Mouse (Mus musculus): ENCODE data around the gene Zbtb8a. TPM values are rescaled to one million over a fixed set of nuclear protein-coding genes. Genes with fewer than 3 reads are reported as not detected.

The Zbtb8a gene
- total RNA-seq (2015; ENCODE audit: low replicate concordance) (2.3 TPM in 1 of 2 replicates, not detected in the other), total RNA-seq (2017; ENCODE audit: low replicate concordance) (1.5 and 1.7 TPM in 2 replicates)

DNA sequence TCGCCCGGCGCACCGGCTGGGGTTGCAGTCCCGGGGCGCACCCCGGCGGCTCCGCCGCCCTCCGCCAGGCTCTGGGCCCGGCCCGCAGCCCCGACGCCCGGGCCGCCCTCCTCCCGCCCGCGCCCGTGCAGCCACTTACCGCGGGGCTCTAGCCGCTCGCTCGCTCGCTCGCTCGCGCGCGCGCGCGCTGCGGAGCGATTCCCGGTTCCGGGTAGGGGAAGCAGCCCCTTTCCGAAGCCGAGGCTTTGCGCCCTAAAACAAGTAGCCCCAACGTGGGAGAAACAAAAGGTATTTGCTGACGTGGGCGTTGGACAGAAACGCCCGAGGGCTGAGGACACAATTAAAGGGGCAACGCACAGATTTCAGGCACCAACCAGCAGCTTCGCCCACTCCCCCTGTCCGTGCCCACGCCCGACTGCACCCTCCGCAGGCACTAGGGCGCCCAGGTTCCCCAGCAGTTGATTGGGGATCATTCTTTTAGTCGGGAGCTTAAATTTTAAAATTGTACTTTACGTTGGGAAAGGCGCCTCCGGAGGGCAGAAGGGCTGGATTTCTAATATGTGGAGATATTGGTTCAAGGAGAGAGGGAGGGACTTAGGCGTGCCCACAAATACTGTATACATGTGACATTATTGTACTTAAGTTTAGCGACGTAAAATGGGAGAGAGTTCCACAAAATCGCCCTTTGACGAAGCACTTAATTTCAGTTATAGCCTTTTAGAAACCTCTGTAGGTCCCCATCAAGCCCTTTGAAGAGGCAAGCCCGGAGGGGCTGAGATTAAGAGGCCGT is at the start of gene Zbtb8a:
Gene Zbtb8a, minus strand, starts transcription at position 516 of the 790 bp plus-strand sequence.
- peak; percentile 31 for ATAC-seq (replicated peaks; ENCODE audit: low FRiP score, poor library complexity, severe bottlenecking)

DNA sequence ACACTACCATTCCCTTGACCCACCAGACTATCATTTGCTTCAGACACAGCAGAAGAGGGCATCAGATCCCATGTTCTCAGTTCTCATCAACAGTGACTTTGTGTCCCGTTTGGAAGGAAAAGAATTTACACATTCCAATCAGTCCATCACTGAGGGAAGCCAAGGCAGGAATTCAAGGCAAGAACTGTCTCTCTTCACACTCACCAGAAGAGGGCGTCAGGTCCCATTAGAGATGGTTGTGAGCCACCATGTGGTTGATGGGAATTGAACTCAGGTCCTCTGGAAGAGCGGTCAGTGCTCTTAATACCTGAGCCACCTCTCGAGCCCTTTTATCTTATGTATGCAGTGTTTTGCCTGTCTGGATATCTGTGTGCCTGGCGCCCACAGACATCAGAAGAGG is 40.4 kb upstream of the Zbtb8a start:
- ATAC-seq (replicated peaks; ENCODE audit: low FRiP score, poor library complexity, severe bottlenecking): no peak

DNA sequence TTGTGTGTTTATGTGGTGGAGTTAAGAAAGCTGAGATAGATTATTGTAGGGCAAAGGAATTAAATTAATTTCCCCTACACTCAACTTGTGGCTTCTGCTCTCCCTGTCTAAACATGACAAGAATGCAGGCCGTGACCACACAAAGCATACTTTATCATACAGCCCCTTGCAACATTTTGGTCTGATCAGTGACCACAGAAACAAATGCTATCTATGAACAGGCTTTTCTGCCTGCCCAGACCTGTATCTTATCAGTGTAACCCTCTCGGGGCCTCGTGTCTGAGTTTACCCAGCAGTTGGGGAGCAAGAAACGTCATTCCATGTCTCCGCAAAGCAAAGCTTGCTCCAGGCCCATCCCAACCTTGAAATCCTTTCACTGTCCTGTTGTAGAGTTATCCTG is 38.6 kb upstream of the Zbtb8a start:
- no peak for ATAC-seq (replicated peaks; ENCODE audit: low FRiP score, poor library complexity, severe bottlenecking)

DNA sequence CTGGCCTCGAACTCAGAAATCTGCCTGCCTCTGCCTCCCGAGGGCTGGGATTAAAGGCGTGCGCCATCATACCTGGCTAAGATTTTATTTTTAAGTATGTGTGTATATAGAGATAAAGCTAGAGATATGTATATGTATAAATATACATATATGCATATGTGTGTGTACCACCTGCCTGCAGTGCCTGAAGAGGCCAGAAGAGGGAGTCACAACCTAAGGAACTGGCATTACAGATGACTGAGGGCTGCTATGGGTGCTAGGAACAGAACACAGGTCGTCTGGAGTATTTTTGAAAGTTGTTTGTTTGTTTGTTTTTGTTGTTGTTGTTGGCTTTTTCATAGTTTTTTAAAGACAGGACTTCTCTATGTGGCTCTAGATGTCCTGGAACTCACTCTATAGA is 38.0 kb upstream of the Zbtb8a start:
- ATAC-seq (replicated peaks; ENCODE audit: low FRiP score, poor library complexity, severe bottlenecking): no peak

DNA sequence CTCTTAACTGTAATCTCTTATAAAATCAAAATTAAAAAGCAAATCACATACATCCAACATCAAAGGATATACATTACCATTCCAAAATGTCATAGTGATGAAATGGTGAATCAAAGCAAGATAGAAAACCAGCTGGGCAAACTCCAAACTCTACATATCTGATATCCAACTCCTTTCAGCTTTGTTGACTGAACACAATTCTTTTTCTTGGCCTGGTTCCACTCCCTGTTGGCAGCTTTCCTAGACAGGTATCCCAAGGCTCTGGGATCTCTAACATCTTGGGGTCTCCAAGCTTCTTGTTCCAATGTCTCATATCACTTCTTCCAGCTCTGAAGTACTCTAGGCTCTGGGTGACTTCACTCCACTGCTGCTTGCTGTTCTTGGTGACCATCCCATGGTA is 33.1 kb upstream of the Zbtb8a start:
- ATAC-seq (replicated peaks; ENCODE audit: low FRiP score, poor library complexity, severe bottlenecking): no peak

DNA sequence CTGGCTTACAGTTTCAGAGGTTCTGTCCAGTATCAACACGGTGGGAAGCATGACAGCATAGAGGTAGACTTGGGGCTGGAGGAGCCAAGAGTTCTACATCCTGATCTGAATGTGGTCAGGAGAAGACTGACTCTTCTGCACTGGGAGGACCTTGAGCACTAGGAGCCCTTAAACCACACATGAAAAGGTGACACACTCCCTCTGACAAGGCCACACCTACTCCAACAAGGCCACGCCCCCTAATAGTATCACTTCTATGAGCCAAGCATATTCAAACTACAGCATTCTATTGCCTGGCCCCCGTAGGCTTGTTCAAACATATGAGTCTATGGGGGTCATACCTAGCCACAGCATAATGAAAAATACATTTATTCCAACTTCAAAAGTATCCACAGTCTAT is 32.6 kb upstream of the Zbtb8a start:
- ATAC-seq (replicated peaks; ENCODE audit: low FRiP score, poor library complexity, severe bottlenecking): 0 out of 2 replicates have a peak, but pooled peaks have one; percentile 51

DNA sequence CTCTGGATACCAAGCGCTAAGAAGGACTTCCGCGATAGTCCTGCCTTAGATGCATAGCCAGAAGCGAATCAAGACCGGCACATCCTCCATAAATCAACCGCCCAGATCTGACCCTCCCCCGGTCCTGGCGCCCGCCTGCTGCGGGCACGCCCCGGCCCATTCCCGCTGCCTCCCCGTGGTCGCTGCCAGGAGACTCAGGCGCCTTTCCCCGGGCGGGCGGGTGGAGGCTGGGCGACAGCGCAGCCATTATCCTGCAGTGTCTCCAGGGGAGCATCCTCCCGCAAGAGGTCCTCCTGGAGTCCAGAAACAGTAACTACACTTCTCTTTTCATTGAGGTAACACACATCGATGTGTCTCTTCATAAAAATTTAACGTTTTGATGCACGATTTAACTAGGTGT is 28.5 kb upstream of the Zbtb8a start:
- peak; percentile 81 for ATAC-seq (replicated peaks; ENCODE audit: low FRiP score, poor library complexity, severe bottlenecking)

DNA sequence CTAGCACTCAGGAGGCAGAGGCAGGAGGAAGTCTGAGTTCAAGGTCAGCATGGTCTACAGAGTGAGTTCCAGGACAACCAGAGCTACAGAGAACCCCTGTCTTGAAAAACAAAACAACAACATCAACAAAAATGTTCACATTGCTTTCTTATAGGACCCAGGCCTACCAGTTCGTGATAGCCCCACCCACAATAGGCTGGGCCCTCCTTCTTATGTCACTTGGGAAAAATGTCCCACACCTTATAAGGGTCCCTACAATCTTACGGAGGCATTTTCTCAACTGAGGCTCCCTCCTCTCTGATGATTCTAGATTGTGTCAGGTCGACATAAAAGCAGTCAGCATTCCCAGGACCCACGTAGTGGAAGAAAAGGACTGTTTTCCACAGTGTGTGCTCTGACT is 21.9 kb upstream of the Zbtb8a start:
- ATAC-seq (replicated peaks; ENCODE audit: low FRiP score, poor library complexity, severe bottlenecking): no peak

DNA sequence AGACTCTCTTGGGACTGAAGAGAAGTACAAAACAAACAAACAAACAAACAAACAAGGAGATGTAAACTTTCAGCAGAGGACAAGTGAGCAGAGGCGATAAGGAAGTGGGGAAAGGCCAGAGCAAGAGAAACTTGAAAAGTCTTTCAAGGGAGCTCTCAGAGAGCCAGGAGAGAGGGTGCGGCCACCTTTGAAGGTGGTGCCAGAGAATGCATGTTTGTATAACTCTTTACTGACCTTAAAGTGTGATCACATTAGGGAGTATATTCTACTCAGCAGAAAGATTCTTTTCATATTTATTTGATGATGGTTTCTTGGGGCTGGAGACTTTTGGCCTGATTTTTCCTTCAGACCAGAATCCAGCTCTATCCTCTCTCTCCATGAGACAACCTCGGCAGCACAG is 19.0 kb upstream of the Zbtb8a start:
- no peak for ATAC-seq (replicated peaks; ENCODE audit: low FRiP score, poor library complexity, severe bottlenecking)

DNA sequence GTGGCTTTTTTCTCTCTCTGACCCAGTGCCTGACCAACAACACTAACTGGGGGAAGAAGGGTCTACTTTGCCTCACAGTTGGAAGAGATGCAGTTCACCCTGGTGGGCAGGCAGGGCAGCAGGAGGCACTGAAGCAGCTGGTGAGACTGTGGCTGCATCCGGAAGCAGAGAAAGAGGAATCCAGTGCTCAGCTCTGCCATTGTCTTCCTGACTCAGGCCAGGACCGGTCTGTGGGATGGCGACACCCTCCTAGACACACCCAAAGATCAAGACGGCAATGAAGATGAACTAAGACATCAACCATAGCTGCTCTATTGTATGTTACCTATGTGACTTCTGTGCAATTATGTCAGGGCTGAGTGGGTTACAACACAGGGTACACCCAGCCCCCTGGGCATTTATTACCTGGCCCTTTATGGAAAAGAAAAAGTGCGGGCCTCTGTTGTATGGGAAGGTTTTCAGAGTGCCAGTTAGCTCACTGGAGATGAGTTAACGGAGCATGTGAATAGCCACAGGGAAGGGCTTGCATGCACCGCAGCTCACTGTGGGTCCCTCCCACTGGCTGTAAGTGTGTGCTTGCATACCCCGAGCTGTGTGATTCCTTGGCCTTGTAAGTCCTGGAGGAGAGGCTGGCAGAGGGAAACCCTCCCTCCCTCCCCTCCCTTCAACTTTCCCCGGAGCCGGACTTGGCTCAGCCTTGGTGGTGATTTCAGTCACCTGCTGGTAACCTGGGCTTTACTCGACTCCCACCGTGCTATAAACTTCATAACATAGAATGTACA is 16.4 kb upstream of the Zbtb8a start:
- ATAC-seq (replicated peaks; ENCODE audit: low FRiP score, poor library complexity, severe bottlenecking): no peak

DNA sequence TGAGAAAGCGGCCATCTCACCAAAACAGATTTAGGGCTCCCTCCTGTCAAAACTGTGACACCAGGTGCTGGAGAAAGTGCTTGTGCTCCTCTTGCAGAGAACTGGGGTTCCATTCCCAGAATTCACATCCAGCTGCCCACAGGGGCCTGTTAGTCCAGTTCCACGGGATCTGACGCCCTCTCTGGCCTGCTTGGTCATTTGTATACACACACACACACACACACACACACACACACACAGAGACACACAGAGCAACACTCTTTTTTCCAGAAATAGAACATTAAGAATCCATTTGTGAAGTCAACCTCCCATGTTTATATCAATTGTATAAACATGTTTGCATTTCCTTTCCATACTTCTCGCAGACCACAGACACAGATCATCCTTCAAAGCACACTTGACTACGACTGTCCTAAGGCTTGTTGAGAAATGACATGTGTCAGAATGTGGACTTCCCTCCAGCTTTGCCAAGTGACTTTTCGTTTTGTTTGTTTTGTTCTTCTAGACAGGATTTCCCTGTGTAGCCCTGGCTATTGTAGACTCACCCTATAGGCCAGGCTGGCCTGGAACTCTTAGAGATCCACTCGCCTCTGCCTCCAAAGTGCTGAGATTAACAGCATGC is 13.1 kb upstream of the Zbtb8a start:
- no peak for ATAC-seq (replicated peaks; ENCODE audit: low FRiP score, poor library complexity, severe bottlenecking)

DNA sequence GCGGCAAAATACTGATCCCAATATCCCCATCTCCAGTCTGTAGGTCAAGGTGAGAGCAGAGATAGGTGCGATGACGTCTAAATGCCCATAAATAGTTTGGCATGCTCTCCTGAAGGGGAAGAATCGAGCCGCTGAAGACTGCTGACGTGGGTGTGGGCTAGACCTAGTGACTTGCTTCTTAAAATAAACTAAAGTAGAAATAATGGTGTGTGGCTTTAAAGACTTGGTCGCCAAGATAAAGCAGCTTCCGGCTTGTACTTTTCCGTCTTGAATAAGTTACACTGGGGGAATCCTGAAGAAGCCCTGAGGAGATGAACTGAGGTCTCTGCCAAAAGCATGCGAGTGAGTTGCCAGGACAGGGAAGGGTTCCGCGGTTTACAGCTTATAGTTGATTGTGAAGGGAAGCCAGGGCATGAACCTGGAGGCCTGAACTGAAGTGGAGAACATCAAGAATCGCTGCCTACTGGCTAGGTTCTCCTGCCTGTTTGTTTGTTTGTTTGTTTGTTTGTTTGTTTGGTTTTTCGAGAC is 12.4 kb upstream of the Zbtb8a start:
- ATAC-seq (replicated peaks; ENCODE audit: low FRiP score, poor library complexity, severe bottlenecking): no peak

DNA sequence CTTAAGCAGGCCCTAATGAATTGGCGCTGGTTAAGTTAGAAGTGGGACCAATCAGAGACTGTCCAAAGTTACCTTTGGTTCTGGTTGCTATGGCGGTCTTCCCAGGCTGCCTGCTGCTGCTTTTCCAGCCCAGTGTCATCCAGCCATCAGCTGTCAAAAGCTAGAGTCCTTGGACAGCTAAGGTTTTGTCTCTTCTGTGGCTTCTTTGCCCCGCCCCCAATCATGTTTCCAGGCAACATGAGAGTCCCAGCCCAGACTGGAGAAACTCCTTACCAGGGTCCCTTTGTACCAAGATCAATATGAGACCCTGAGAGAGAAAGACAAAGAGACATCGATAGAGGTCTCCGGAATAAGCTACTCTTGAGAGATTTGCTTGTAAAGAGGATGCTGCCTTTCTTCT is 10.5 kb upstream of the Zbtb8a start:
- ATAC-seq (replicated peaks; ENCODE audit: low FRiP score, poor library complexity, severe bottlenecking): no peak

DNA sequence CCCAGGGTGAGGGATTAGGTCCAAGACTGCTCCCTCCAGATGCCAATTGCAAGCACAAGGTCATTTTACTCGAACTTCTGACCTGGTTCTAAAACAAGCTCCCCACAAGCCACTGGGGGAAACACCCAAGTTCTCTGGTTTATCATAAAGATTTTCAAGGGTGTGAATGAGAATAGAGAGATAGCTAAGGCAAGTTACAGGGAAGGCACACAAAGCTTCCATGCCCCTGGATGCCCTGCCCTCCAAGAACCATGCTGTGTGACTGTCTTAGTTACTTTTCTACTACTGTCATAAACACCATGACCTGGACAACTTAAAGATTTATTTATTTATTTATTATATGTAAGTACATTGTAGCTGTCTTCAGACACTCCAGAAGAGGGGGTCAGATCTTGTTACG is 9.1 kb upstream of the Zbtb8a start:
- no peak for ATAC-seq (replicated peaks; ENCODE audit: low FRiP score, poor library complexity, severe bottlenecking)

DNA sequence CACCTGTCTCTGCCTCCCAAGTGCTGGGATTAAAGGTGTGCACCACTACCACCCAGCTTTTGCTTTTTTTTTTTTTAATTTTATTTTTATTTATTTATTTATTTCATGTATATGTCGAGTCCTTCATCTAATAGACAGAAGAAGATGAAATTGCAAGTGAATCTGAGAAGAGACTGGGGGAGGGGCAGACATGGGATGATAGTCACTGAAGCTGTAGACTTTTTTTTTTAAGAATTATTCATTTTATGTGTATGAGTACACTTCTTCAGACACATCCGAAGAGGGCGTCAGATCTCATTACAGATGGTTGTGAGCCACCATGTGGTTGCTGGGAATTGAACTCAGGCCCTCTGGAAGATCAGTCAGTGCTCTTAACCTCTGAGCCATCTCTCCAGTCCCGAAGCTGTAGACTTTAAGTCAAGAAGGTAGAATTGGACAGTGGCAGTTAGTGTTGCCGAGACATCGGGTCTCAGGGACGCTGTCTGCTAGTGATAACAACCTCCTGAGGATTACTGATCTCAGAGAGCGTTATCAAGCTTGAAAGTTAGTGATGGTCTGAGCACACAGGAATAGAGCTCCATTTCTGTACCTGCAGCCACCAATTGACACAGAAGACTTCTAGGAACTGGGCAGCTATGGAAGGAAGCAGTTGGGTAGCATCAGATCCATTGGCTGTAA is 8.5 kb upstream of the Zbtb8a start:
- ATAC-seq (replicated peaks; ENCODE audit: low FRiP score, poor library complexity, severe bottlenecking): peak; percentile 68

DNA sequence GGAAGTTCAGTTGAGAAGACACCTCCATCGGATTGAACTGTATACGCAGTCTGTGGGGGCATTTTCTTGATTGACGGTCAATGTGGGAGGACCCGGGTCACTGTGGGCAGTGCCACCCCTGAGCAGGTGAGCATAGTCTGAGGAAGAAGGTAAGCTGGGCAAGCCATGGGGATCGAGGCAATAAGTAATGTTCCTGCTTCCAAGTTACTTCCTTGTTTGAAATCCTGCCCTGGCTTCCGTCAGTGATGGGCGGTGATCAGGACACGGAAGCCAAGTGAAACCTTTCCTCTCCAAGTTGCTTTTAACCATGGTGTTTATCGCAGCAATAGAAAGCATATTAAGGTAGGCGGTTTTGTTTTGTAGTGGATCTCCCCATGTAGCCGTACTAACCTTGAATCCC is 7.8 kb upstream of the Zbtb8a start:
- ATAC-seq (replicated peaks; ENCODE audit: low FRiP score, poor library complexity, severe bottlenecking): no peak

DNA sequence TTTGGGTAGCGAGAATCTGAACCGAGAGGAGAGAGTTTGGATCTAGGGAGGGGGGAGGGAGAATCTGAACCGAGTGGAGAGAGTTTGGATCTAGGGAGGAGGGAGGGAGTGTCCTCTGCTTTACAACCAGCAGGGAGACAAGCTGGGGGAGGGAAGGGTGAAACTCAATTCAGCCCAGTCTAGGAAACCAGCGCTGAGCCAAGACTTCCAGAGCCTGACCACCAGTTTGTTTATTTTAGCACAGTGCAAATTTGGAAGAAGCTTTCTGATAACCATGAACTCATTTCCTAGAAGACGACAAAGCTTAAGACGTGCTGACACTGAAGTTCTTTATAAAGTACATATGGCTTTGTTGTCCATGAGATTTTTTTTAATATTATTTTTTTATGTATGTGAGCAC is 6.5 kb upstream of the Zbtb8a start:
- no peak for ATAC-seq (replicated peaks; ENCODE audit: low FRiP score, poor library complexity, severe bottlenecking)

DNA sequence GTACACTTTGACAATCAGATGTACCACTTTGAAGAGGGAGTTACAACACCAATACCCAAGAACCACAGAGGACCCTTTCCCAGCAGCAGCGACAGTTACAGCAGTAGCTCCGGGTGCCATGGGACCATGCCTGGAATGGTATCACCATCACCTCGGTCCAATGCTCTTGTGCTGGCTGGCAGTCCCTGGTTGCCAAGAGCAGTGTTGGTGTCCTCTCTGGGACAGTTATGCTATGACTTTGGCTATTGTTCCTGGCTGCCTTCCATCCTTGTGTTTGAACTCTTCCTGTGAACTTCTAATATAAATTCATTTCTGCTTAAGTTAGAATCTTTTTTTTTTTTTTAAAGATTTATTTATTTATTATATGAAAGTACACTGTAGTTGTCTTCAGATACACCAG is 5.7 kb upstream of the Zbtb8a start:
- no peak for ATAC-seq (replicated peaks; ENCODE audit: low FRiP score, poor library complexity, severe bottlenecking)

DNA sequence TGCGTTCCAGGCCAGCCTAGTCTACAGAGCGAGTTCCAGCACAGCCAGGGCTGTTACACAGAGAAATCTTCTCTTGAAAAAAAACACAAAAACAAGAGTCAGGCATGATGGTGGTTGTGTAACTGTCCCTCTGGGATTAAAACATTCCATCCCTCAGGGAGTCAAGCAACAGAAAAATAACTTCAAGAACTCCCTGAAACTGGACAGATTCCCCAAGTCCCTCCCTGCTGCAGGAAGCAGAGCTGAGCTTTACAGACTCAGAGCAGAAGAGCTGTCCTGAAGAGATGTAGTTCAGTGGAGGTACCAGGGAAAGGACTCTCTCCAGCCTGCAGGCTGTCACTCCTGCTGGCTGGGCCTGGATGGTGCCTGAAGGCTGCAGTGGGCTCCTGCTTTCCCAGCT is 4.6 kb upstream of the Zbtb8a start:
- ATAC-seq (replicated peaks; ENCODE audit: low FRiP score, poor library complexity, severe bottlenecking): no peak

DNA sequence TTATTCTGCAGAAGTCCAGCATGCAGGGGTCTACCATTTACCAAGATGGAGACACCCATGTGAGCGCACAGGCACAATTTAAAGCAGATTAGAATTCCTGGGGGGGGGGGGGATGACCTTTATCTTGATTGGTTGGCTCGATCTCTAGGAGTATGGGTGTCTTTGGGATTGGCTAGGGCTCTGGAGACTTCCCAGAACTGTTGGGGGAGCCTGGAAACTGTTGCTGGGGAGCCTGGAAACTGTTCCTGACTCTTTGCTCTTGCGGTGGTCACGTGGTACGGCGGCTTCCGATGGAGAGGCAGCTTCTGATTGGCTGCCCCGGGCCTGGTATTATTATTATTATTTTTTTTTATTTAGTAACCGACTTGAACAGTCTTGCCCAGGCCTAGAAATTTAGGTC is 4.1 kb upstream of the Zbtb8a start:
- ATAC-seq (replicated peaks; ENCODE audit: low FRiP score, poor library complexity, severe bottlenecking): no peak

Measured in erythroblast, adult 5-6 weeks (primary cell).